Mouse (Mus musculus) MN1 (cell line): ENCODE measurements at regions not wholly inside any gene's neighbourhood (a gene's known extent, or its start where the extent isn't known, plus 50 kb on each side); places are given as distances from the start of the nearest gene placed in this dataset.

Source experiments
- DNase-seq: peaks from one replicate; pipeline ENCODE4 v3.0.0-alpha.2; 2016; ENCODE audit warnings: low spot score

GRCm38 (mm10) chr10:37376172-37376571 is 237.5 kb upstream of the Marcks start:
- no peak for DNase-seq

DNA sequence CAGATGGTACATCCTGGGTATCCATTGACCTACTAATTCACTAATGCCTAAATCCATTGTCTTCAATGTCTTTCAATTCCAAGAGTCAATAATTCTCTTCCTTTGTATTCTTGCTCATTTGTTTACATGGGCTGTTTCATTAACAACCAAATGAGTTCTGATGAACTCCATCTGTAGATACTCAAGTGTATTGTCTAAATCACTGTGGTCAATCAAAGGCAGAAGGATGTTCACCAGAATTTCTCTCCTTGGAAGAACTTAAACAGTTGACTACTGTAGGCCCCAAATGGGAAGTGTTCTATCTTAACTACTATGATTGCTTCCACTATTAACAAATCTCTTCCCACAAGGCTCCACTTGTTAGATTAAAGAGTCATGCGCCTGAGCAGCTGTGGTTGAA is 236.9 kb upstream of the Marcks start:
- no peak for DNase-seq

DNA sequence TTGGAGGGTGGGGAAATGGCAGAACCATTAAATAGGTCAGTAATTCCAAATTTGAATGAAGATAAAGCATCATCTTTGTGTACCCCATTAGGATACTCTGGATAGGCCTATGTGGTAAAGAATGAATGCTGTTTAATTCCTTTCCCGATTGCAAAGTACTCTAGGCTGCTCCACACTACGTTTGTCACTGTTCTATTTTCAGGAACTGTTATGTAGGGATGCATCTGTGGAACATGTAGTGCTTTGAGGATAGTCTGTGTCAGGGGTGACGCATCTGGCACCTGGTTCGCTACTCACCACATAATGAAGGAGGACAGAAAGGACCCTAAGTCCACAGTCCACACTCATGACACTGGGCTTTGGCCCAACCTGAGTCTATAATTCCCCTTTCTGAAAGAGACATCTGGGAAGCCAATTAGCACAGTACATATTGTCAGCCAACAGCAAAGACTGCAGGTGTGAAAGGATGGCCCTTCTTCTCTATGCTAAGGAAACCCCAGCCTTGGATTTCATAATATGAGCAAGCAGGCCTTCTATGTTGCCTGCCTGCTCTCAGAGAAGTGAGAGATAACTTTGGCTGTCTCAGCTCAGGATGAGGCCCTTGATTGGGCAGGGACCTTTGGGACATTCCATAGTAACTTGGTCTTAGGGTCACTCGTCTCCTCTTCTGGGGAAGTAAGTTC is 230.4 kb upstream of the Marcks start:
- no peak for DNase-seq

- no peak for DNase-seq
Observed at GRCm38 (mm10) chr10:37367796-37368195, 229.1 kb upstream of the Marcks start.

GRCm38 (mm10) chr10:37364506-37364905 is 225.8 kb upstream of the Marcks start:
- no peak for DNase-seq

- DNase-seq: no peak
Observed at GRCm38 (mm10) chr10:37360985-37361384, 222.3 kb upstream of the Marcks start.

DNA sequence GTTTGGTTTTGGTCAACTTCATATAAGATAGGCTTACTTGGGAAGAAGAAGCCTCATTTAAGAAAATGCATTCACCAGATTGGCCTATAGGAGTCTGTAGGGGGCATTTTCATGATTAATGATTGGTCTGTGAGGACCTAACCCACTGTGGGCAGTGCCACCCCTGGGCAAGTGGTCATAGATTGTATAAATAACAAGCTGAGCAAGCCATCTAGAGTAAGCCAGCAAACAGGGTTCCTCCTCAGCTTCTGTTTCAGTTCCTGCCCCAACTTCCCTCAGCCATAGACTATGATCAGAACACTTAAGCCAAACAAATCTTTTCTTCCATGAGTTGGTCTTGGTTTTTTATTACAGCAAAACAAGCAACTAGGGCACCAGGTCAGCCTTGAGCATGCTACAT is 220.2 kb upstream of the Marcks start:
- no peak for DNase-seq

DNA sequence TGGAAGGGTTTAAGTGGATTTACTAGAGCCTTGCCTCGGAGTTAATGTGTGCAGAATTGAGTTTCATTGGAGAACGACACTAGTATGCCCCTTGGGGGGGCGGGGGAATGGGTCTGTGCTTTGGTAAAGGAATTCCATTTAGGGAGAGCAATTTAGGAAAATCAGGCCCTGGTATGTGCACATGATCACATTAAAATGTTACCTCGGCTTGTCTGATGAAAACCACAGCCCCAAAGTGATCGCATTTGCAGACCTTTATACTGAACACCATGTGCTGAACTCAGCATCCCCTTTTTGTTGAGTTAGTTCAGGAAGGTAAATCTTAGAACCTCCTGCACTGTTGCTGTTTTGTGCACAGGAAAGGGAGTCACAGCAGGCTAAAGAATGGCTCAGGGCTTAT is 219.6 kb upstream of the Marcks start:
- DNase-seq: no peak

DNA sequence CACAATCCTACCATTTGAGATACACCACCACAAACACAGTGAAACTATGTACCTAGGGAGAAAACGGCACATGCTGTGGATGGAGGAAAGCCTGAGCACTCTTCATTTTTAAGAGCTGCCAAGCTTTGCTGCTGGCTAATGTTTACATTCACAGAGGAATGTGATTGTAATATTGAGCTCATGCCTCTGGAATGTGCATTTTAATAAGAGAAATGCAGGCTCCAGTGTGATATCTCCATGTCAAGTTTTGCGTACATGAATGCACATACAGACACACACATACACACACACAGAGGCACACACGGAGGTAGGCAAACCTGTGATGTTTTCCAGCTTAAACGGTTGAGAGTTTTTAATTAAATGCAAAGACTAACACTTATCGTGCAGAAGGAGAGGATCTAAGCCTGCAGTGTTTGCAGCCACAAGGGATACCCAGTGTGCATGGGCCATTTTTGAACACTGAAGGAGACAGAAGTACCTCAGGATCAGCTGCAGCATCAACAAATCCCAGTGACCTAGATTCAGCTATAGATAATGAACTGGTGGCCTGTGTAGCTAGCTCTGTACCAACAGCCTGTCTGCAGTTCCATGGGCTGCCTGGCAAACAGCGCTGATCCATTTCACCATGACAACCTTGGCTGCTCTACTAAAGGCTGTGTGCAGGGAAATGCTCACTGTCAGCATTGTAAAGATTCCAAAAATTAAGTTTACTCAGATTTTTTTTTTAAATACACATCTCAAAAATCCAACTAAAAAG is 218.8 kb upstream of the Marcks start:
- DNase-seq: peak; percentile 18

- no peak for DNase-seq
Observed at GRCm38 (mm10) chr10:37349261-37349660, 210.5 kb upstream of the Marcks start.

GRCm38 (mm10) chr10:37348416-37348815 is 209.7 kb upstream of the Marcks start:
- DNase-seq: no peak

DNA sequence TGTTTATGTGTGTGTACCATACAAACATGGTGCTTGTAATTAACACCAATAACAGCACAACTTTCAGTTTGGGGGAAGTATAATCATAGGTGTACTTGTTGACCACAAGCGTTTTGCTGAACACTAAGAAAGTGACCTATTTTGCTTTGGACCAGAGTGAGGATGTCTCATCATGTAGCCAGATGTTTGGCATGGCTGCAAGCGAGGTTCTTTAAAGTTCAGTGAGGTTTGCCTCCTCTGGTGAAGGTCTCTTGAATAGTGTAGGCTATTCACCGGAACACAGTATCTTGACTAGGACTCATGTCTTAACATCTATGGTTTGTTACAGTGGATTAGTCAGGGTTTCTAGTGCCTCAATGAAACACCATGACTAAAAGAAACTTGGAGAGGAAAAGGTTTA is 208.9 kb upstream of the Marcks start:
- DNase-seq: no peak

DNA sequence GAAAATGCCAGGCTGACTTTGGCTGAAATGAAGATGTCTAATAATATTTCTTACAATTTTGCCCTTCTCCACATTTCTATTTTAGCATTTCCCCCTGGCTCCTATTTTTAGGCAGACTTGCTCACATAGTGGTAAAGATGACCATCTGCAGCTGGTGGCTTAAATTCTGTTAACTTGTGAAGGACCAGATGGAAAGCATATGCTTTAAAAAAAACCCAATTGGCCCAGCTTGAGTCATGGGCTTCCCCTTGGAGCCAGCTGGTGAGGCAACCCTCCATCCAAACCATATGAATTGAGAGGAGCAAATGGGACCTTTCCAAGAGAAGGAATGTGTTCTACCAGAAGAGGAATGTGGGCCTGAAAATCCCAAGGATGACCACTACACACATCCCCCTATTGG is 204.0 kb upstream of the Marcks start:
- no peak for DNase-seq

DNA sequence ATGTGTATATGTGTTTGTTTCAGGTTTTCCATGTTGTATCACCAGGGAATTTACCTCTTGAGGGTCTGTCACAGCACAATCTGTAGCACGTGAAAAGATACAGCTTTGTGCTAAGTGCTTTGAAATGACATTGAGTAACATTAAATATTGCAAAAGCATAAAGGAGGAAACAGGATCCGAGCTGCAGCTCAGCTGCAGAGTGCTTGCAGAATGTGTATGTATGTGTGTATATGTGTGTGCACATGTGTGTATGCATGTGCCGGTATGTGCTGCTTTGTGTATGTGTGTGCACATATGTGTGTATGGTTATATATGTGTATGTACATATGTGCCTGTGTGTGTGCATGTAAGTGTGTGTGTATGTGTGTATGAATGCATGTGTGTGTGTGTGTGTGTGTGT is 200.9 kb upstream of the Marcks start:
- no peak for DNase-seq

GRCm38 (mm10) chr10:37338073-37338912 is 199.6 kb upstream of the Marcks start:
- DNase-seq: no peak

DNA sequence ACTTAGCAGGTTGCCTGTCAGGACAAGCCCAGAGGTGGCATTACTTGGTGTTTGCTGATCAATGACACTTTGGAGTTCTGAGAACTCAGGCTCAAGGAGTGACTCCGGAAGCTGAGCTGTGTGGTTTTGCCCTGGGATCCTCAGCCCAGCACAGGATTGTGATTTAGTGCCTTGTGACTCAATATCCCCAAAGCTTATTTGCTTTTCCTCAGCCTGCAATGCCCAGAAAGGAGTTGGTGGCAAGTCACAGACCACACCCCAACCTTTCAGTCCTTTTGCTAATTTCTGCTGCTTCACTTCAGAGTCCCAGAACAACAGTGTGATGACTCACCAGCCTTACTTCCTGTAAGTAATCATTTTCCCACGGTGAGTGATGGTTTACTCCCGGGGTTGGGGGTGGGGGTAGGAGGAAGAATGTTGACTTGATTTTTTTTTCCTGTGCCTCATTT is 198.5 kb upstream of the Marcks start:
- DNase-seq: peak; percentile 17

DNA sequence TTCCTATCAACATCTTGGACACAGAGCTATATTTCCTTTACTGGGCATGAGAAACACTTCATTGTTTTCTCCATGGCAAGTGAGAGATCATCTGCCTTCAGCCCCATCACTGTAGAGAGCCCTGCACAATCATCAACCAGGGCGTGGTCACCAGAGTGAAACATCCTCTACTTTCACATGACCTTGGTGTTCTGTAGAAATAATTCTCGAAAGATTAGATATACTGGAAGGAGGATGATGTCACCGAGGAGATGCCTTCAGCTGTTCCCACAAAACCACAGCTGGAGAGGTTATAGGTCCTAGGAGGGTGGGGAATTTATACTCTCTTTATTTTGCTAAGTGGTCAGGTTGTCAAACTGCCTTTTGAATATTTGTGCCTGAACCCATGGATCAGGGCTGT is 196.4 kb upstream of the Marcks start:
- no peak for DNase-seq

DNA sequence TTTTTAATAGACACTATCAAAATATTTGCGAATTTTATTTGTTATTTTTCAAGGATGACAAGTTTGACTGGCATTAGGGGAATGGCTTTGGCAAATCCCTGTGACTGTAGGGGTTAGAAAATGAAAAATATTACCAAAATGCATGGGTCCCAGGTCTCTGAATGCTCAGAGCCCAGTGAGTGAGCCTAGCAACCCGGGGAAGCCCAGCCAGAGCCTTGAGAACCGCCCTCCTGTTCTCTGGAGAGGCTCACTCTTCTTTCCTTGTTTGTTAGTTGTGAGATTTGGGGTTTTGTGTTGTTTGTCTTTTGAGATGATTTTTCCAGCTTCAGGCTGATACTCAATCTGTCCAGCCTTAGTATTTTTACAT is 187.4 kb upstream of the Marcks start:
- DNase-seq: no peak

DNA sequence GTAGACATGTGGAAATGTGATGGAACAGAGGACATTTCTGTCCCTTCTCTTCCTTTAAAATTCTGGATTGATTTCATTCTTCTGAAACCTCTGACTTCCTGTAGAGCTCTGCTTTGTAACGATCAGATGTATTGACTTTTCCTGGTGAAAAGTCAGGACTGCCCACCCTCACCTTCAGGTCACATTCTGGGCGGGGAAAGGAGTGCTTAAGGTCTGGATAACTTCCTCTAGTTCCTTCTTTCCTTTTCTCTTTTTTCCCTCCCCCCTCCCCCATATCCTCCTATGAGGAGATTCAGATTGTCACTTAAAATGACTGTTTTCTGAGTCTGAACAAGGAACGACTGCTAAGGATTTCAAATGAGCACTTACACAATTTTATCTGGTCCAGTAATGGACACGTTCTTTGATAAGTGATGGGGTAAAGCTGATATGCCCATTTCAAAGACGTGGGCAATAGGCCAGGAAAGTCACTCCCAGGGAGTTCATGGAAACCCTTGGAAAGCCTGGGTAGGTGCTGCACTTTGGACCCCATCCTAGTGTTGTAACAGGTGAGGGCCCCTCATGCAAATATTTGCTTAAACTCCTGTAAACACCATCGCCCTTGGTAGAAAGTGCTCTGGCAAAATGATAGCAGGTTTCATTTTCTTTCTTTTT is 186.9 kb upstream of the Marcks start:
- no peak for DNase-seq

DNA sequence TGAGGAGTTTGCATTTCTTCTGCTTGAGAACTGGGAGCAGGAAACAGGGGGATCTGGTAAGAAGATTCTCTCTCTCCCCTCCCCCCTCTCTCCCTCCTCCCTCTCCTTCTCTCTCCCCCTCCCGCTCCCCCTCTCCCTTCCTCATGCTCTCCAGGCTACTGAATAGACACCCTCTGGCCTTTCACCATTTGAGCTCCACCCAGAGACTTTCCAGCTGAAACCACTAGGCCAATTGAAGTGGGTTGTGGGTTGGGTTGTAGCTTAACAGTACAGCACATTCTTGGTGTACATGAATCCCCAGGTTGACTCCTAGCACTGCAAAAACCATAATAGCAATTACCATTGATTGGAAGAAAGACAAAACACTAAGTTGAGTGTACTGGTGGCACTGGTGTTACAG is 185.0 kb upstream of the Marcks start:
- DNase-seq: no peak

- no peak for DNase-seq
Observed at GRCm38 (mm10) chr10:37322809-37323208, 184.1 kb upstream of the Marcks start.

GRCm38 (mm10) chr10:37322310-37322709 is 183.6 kb upstream of the Marcks start:
- no peak for DNase-seq
